Mouse (Mus musculus): Measurements from ENCODE around the gene Pfn3. TPM values are rescaled to one million over a fixed set of nuclear protein-coding genes. Genes with fewer than 3 reads are reported as not detected.

Gene Pfn3
- total and polyA plus RNA-seq, 2 experiments from 2014 or later: 0.93 TPM; not detected in 1

DNA sequence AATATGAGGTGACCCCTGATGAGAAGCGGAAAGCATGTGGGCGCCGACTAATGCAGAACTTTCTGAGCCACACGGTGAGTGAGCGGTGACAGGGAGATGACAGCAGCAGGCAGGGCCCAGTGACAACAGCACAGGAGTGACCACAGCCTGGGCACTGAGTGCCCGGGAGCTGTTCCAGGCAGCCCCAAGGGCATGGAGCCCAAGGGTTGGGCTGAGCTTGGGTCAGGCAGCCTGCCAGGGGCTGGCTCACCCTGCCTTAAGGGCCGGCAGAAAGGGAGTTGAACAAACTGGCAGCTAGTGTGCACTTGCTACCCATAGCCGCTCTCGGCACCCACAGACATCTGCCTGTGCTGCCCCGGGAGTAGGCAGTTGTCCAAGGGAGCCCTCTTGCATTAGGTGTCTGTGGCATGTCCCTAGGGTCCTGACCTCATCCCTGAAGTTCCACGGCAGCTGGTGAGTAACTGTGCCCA, 35.5 kb upstream of the Pfn3 start:
- Histone ChIP-seq H3K4me2 (ENCODE audit: low read depth) (no peak overlapping the region), H3K9ac (no peak overlapping the region), H3K27ac (ENCODE audit: low read depth, low read length) (no peak overlapping the region), H3K36me3 (ENCODE audit: insufficient read depth) (peaks cover 52% of the 10 kb centered on the region), H3K4me1 (ENCODE audit: insufficient read depth) (no peaks in the 10 kb centered on the region; the same call in 1 of the 2 replicates), H3K27me3 (ENCODE audit: insufficient read depth, low read length) (no peaks in the 10 kb centered on the region), H3K4me3 (ENCODE audit: low read depth, low read length) (no peak overlapping the region), H3K9me3 (ENCODE audit: low read length) (no peaks in the 10 kb centered on the region)
- WGBS: 75% methylated on average over 11 of the region's 11 CpGs
- no peak for TF ChIP-seq CTCF (IDR thresholded peaks at IDR 0.05; ENCODE audit: low read depth)
- peak; percentile 52 for DNase-seq
- peak; percentile 65 for ATAC-seq

GRCm38 (mm10) chr13:55449679-55450441, 34.8 kb upstream of the Pfn3 start:
- no peak overlapping the region for H3K4me2 ChIP-seq (ENCODE audit: low read depth)
- no peak for ATAC-seq
- no peak for DNase-seq
- WGBS: 87% methylated on average over 17 of the region's 17 CpGs
- H3K9me3 ChIP-seq (ENCODE audit: low read length): no peaks in the 10 kb centered on the region
- H3K27ac ChIP-seq (ENCODE audit: low read depth, low read length): no peak overlapping the region
- peak; percentile 28 for TF ChIP-seq CTCF (IDR thresholded peaks at IDR 0.05; ENCODE audit: low read depth)
- no peaks in the 10 kb centered on the region; the same call in 1 of the 2 replicates for H3K4me1 ChIP-seq (ENCODE audit: insufficient read depth)
- H3K27me3 ChIP-seq (ENCODE audit: insufficient read depth, low read length): no peaks in the 10 kb centered on the region
- peaks cover 46% of the 10 kb centered on the region for H3K36me3 ChIP-seq (ENCODE audit: insufficient read depth)
- no peak overlapping the region for H3K9ac ChIP-seq
- H3K4me3 ChIP-seq (ENCODE audit: low read depth, low read length): no peak overlapping the region

- Histone ChIP-seq H3K4me1 (ENCODE audit: insufficient read depth) (no peaks in the 10 kb centered on the region; the same call in 1 of the 2 replicates), H3K9ac (no peak overlapping the region), H3K36me3 (ENCODE audit: insufficient read depth) (peaks cover 40% of the 10 kb centered on the region), H3K4me3 (ENCODE audit: low read depth, low read length) (no peak overlapping the region), H3K27me3 (ENCODE audit: insufficient read depth, low read length) (no peaks in the 10 kb centered on the region), H3K4me2 (ENCODE audit: low read depth) (no peak overlapping the region), H3K27ac (ENCODE audit: low read depth, low read length) (no peak overlapping the region), H3K9me3 (ENCODE audit: low read length) (no peaks in the 10 kb centered on the region)
- no peak for DNase-seq
- ATAC-seq: no peak
- 90% methylated on average over 9 of the region's 9 CpGs for WGBS
- TF ChIP-seq CTCF (IDR thresholded peaks at IDR 0.05; ENCODE audit: low read depth): no peak
Measured at GRCm38 (mm10) chr13:55449205-55449604, 34.2 kb upstream of the Pfn3 start.

- H3K9me3 ChIP-seq (ENCODE audit: low read length): no peaks in the 10 kb centered on the region
- 92% methylated on average over 5 of the region's 5 CpGs for WGBS
- no peak for ATAC-seq
- no peak for DNase-seq
- no peak overlapping the region for H3K27ac ChIP-seq (ENCODE audit: low read depth, low read length)
- H3K27me3 ChIP-seq (ENCODE audit: insufficient read depth, low read length): no peaks in the 10 kb centered on the region
- H3K36me3 ChIP-seq (ENCODE audit: insufficient read depth): peaks cover 30% of the 10 kb centered on the region
- no peak overlapping the region for H3K4me2 ChIP-seq (ENCODE audit: low read depth)
- no peak overlapping the region for H3K9ac ChIP-seq
- H3K4me3 ChIP-seq (ENCODE audit: low read depth, low read length): no peak overlapping the region
- no peaks in the 10 kb centered on the region; the same call in 1 of the 2 replicates for H3K4me1 ChIP-seq (ENCODE audit: insufficient read depth)
- no peak for TF ChIP-seq CTCF (IDR thresholded peaks at IDR 0.05; ENCODE audit: low read depth)
Measured at GRCm38 (mm10) chr13:55448131-55448530, 33.1 kb upstream of the Pfn3 start.

GRCm38 (mm10) chr13:55447543-55447943, 32.5 kb upstream of the Pfn3 start:
- Histone ChIP-seq H3K4me2 (ENCODE audit: low read depth) (no peak overlapping the region), H3K36me3 (ENCODE audit: insufficient read depth) (peaks cover 24% of the 10 kb centered on the region), H3K27ac (ENCODE audit: low read depth, low read length) (no peak overlapping the region), H3K4me3 (ENCODE audit: low read depth, low read length) (no peak overlapping the region), H3K9ac (no peak overlapping the region), H3K9me3 (ENCODE audit: low read length) (no peaks in the 10 kb centered on the region), H3K27me3 (ENCODE audit: insufficient read depth, low read length) (no peaks in the 10 kb centered on the region), H3K4me1 (ENCODE audit: insufficient read depth) (no peaks in the 10 kb centered on the region; the same call in 1 of the 2 replicates)
- ATAC-seq: no peak
- no peak for DNase-seq
- WGBS: 74% methylated on average over 3 of the region's 3 CpGs
- no peak for TF ChIP-seq CTCF (IDR thresholded peaks at IDR 0.05; ENCODE audit: low read depth)

- H3K27ac ChIP-seq (ENCODE audit: low read depth, low read length): no peak overlapping the region
- H3K4me3 ChIP-seq (ENCODE audit: low read depth, low read length): peak overlapping the region; percentile 86; the same call in 1 of the 2 replicates
- 79% methylated on average over 6 of the region's 6 CpGs for WGBS
- H3K4me2 ChIP-seq (ENCODE audit: low read depth): peak overlapping the region; percentile 84
- no peak for TF ChIP-seq CTCF (IDR thresholded peaks at IDR 0.05; ENCODE audit: low read depth)
- H3K9ac ChIP-seq: peak overlapping the region; percentile 81
- H3K4me1 ChIP-seq (ENCODE audit: insufficient read depth): no peaks in the 10 kb centered on the region; the same call in 1 of the 2 replicates
- DNase-seq (no peak), ATAC-seq (no peak)
- H3K9me3 ChIP-seq (ENCODE audit: low read length): no peaks in the 10 kb centered on the region
- H3K27me3 ChIP-seq (ENCODE audit: insufficient read depth, low read length): no peaks in the 10 kb centered on the region
- peaks cover 14% of the 10 kb centered on the region for H3K36me3 ChIP-seq (ENCODE audit: insufficient read depth)
Measured at GRCm38 (mm10) chr13:55446483-55447105, 31.6 kb upstream of the Pfn3 start.
